Mouse (Mus musculus) embryonic facial prominence, embryonic 10.5 days (tissue): ENCODE data around the gene Gm11568. TPM values are rescaled to one million over a fixed set of nuclear protein-coding genes. Genes with fewer than 3 reads are reported as not detected.

ENCODE experiments used
- polyA plus RNA-seq: library from polyadenylated mRNA; unstranded; fragments of >200 nt; fragmentation: Nextera tagmentation; extraction: Ambion mirVana; gene quantifications from 2 replicates; pipeline ENCODE4 v1.2.1, GENCODE M21; 2016

Gene Gm11568
- polyA plus RNA-seq, 1 experiment from 2014 or later: not detected

Other genes starting within 250 kb of the Gm11568 start
- not detected in 2 replicates for gene Gm11937, start 247.7 kb upstream of the Gm11568 start, polyA plus RNA-seq
- not detected in 2 replicates for gene Krtap2-4, start 243.1 kb upstream of the Gm11568 start, polyA plus RNA-seq
- not detected in 2 replicates for gene Gm11562, start 237.5 kb upstream of the Gm11568 start, polyA plus RNA-seq
- gene Krtap4-1, start 229.7 kb upstream of the Gm11568 start, polyA plus RNA-seq: not detected in 2 replicates
- not detected in 2 replicates for gene Krtap4-2, start 222.8 kb upstream of the Gm11568 start, polyA plus RNA-seq
- not detected in 2 replicates for gene Krtap4-7, start 213.8 kb upstream of the Gm11568 start, polyA plus RNA-seq
- gene Gm11555, start 207.7 kb upstream of the Gm11568 start, polyA plus RNA-seq: not detected in 2 replicates
- not detected in 2 replicates for gene Gm11563, start 199.0 kb upstream of the Gm11568 start, polyA plus RNA-seq
- gene Krtap4-6, start 192.0 kb upstream of the Gm11568 start, polyA plus RNA-seq: not detected in 2 replicates
- gene Gm14190, start 167.2 kb upstream of the Gm11568 start, polyA plus RNA-seq: not detected in 2 replicates
- not detected in 2 replicates for gene Gm14180, start 123.6 kb upstream of the Gm11568 start, polyA plus RNA-seq
- not detected in 2 replicates for gene Gm11595, start 85.0 kb upstream of the Gm11568 start, polyA plus RNA-seq
- not detected in 2 replicates for gene Krtap4-8, start 77.2 kb upstream of the Gm11568 start, polyA plus RNA-seq
- gene Krtap4-9, start 72.7 kb upstream of the Gm11568 start, polyA plus RNA-seq: not detected in 2 replicates
- gene Gm11596, start 64.5 kb upstream of the Gm11568 start, polyA plus RNA-seq: not detected in 2 replicates
- not detected in 2 replicates for gene Gm11569, start 59.0 kb upstream of the Gm11568 start, polyA plus RNA-seq
- not detected in 2 replicates for gene Gm11554, start 53.5 kb upstream of the Gm11568 start, polyA plus RNA-seq
- gene Krtap4-13, start 48.0 kb upstream of the Gm11568 start, polyA plus RNA-seq: not detected in 2 replicates
- not detected in 2 replicates for gene Gm11564, start 42.3 kb upstream of the Gm11568 start, polyA plus RNA-seq
- not detected in 2 replicates for gene 2300003K06Rik, start 19.9 kb upstream of the Gm11568 start, polyA plus RNA-seq
- not detected in 2 replicates for gene Krtap4-16, start 6.3 kb upstream of the Gm11568 start, polyA plus RNA-seq
- gene Gm11559, start 6.6 kb downstream of the Gm11568 start, polyA plus RNA-seq: not detected in 2 replicates
- not detected in 2 replicates for gene Krtap9-1, start 15.5 kb downstream of the Gm11568 start, polyA plus RNA-seq
- gene Gm11567, start 21.3 kb downstream of the Gm11568 start, polyA plus RNA-seq: not detected in 2 replicates
- not detected in 2 replicates for gene Krtap31-1, start 50.0 kb downstream of the Gm11568 start, polyA plus RNA-seq
- not detected in 2 replicates for gene Gm11565, start 56.8 kb downstream of the Gm11568 start, polyA plus RNA-seq
- gene Krtap31-2, start 78.4 kb downstream of the Gm11568 start, polyA plus RNA-seq: not detected in 2 replicates
- not detected in 2 replicates for gene Krtap9-5, start 90.6 kb downstream of the Gm11568 start, polyA plus RNA-seq
- not detected in 2 replicates for gene Krtap29-1, start 121.1 kb downstream of the Gm11568 start, polyA plus RNA-seq
- not detected in 2 replicates for gene Krtap16-1, start 128.7 kb downstream of the Gm11568 start, polyA plus RNA-seq
- gene Krtap17-1, start 136.1 kb downstream of the Gm11568 start, polyA plus RNA-seq: not detected in 2 replicates
- not detected in 2 replicates for gene Krt33a, start 158.3 kb downstream of the Gm11568 start, polyA plus RNA-seq
- gene Krt33b, start 172.0 kb downstream of the Gm11568 start, polyA plus RNA-seq: not detected in 2 replicates
- gene Krt34, start 183.6 kb downstream of the Gm11568 start, polyA plus RNA-seq: not detected in 2 replicates
- not detected in 2 replicates for gene Krt31, start 192.6 kb downstream of the Gm11568 start, polyA plus RNA-seq
- gene Krt32, start 230.3 kb downstream of the Gm11568 start, polyA plus RNA-seq: not detected in 2 replicates
- gene Krt35, start 238.3 kb downstream of the Gm11568 start, polyA plus RNA-seq: not detected in 2 replicates
- 0.09 TPM in 1 of 2 replicates, not detected in the other for gene Krt36, start 247.7 kb downstream of the Gm11568 start, polyA plus RNA-seq